Mouse (Mus musculus): Measurements from ENCODE around the gene Ergic3. TPM values are rescaled to one million over a fixed set of nuclear protein-coding genes. Genes with fewer than 3 reads are reported as not detected.

The Ergic3 gene
- polyA plus RNA-seq, 1 experiment = 177 TPM

DNA sequence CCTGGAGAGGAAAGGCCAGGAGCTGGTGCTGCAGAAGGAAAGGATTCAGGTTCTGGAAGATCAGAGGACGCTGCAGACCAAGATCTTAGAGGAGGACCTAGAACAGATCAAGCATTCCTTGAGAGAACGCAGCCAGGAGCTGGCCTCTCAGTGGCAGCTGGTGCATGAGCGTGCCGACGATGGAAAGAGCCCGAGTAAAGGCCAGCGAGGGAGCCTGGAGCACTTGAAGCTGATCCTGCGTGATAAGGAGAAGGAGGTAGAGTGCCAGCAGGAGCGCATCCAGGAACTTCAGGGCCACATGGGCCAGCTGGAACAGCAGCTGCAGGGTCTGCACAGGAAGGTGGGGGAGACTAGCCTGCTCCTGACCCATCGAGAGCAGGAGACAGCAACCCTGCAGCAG lies 16.7 kb upstream of the Ergic3 start:
- no peak for TF ChIP-seq POLR2A (IDR thresholded peaks at IDR 0.05; ENCODE audit: borderline replicate concordance, low read depth, low read length)
- TF ChIP-seq CTCF (IDR thresholded peaks at IDR 0.05; ENCODE audit: low read depth, low read length) = no peak
- peaks cover 3% of the 10 kb centered on the region; the same call in 1 of the 2 replicates for H3K4me1 ChIP-seq (ENCODE audit: control insufficient read depth, insufficient read depth, low read length)
- H3K4me3 ChIP-seq (ENCODE audit: insufficient read depth, low read length) = no peak overlapping the region
- no peak overlapping the region for H3K27ac ChIP-seq (ENCODE audit: insufficient read depth, low read depth, low read length)

DNA sequence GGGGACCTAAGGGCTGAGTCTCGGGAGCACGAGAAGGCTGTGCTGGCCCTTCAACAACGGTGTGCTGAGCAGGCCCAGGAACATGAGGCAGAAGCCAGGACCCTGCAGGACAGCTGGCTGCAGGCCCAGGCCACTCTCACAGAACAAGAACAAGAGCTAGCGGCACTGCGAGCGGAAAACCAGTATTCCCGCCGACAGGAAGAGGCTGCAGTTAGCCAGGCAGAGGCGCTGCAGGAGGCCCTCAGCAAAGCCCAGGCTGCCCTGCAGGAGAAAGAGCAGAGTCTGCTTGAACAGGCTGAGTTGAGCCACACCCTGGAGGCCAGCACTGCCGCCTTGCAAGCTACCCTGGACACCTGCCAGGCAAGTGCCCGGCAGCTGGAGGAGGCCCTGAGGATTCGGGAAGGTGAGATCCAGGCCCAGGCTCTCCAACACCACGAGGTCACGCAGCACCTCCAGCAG lies 16.0 kb upstream of the Ergic3 start:
- Histone ChIP-seq H3K4me3 (ENCODE audit: insufficient read depth, low read length) (no peak overlapping the region), H3K27ac (ENCODE audit: insufficient read depth, low read depth, low read length) (no peak overlapping the region), H3K4me1 (ENCODE audit: control insufficient read depth, insufficient read depth, low read length) (peaks cover 8% of the 10 kb centered on the region)
- TF ChIP-seq POLR2A (IDR thresholded peaks at IDR 0.05; ENCODE audit: borderline replicate concordance, low read depth, low read length) (no peak), CTCF (IDR thresholded peaks at IDR 0.05; ENCODE audit: low read depth, low read length) (no peak)

GRCm38 (mm10) chr2:156005393-156005792 lies 2.5 kb upstream of the Ergic3 start:
- H3K4me3 ChIP-seq (ENCODE audit: insufficient read depth, low read length) = no peak overlapping the region
- H3K27ac ChIP-seq (ENCODE audit: insufficient read depth, low read depth, low read length) = no peak overlapping the region
- no peak for TF ChIP-seq POLR2A (IDR thresholded peaks at IDR 0.05; ENCODE audit: borderline replicate concordance, low read depth, low read length)
- TF ChIP-seq CTCF (IDR thresholded peaks at IDR 0.05; ENCODE audit: low read depth, low read length) = peak; percentile 18; the same call in 1 of the 2 replicates
- peaks cover 6% of the 10 kb centered on the region for H3K4me1 ChIP-seq (ENCODE audit: control insufficient read depth, insufficient read depth, low read length)

- Histone ChIP-seq H3K4me3 (ENCODE audit: insufficient read depth, low read length) (no peak overlapping the region), H3K4me1 (ENCODE audit: control insufficient read depth, insufficient read depth, low read length) (no peaks in the 10 kb centered on the region), H3K27ac (ENCODE audit: insufficient read depth, low read depth, low read length) (no peak overlapping the region)
- TF ChIP-seq POLR2A (IDR thresholded peaks at IDR 0.05; ENCODE audit: borderline replicate concordance, low read depth, low read length) (no peak), CTCF (IDR thresholded peaks at IDR 0.05; ENCODE audit: low read depth, low read length) (no peak)
Measured at GRCm38 (mm10) chr2:156018106-156018505, 10.3 kb downstream of the Ergic3 start.

DNA sequence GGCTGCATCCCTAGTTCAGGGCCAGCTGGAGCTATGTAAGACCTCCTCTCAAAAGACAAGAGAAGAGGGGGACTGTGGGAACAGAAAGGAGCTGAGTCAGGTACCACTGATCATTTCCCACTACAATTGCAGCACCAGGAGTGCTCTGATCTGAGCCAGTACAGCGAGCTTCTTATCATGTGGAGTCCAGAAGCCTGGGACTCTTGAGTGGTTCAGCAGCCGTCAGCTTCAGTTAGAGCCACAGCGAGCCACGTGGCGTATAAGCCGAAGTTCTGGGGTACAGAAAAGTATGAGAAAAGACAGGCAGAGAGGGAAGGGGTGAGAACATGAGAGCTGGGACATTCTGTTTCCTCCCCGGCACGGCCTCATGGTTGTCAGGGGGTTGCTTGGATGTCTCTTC lies 13.4 kb downstream of the Ergic3 start:
- TF ChIP-seq POLR2A (IDR thresholded peaks at IDR 0.05; ENCODE audit: borderline replicate concordance, low read depth, low read length) = no peak
- H3K27ac ChIP-seq (ENCODE audit: insufficient read depth, low read depth, low read length) = no peak overlapping the region
- H3K4me3 ChIP-seq (ENCODE audit: insufficient read depth, low read length) = no peak overlapping the region
- no peaks in the 10 kb centered on the region for H3K4me1 ChIP-seq (ENCODE audit: control insufficient read depth, insufficient read depth, low read length)

- TF ChIP-seq CTCF (IDR thresholded peaks at IDR 0.05; ENCODE audit: low read depth, low read length) (no peak), POLR2A (IDR thresholded peaks at IDR 0.05; ENCODE audit: borderline replicate concordance, low read depth, low read length) (no peak)
- Histone ChIP-seq H3K4me3 (ENCODE audit: insufficient read depth, low read length) (no peak overlapping the region), H3K27ac (ENCODE audit: insufficient read depth, low read depth, low read length) (no peak overlapping the region), H3K4me1 (ENCODE audit: control insufficient read depth, insufficient read depth, low read length) (no peaks in the 10 kb centered on the region)
Measured at GRCm38 (mm10) chr2:156021765-156022164, 13.9 kb downstream of the Ergic3 start.

- TF ChIP-seq CTCF (IDR thresholded peaks at IDR 0.05; ENCODE audit: low read depth, low read length) (no peak), POLR2A (IDR thresholded peaks at IDR 0.05; ENCODE audit: borderline replicate concordance, low read depth, low read length) (no peak)
- no peaks in the 10 kb centered on the region for H3K4me1 ChIP-seq (ENCODE audit: control insufficient read depth, insufficient read depth, low read length)
- H3K27ac ChIP-seq (ENCODE audit: insufficient read depth, low read depth, low read length) = no peak overlapping the region
Measured at GRCm38 (mm10) chr2:156025482-156025881, 17.6 kb downstream of the Ergic3 start.

DNA sequence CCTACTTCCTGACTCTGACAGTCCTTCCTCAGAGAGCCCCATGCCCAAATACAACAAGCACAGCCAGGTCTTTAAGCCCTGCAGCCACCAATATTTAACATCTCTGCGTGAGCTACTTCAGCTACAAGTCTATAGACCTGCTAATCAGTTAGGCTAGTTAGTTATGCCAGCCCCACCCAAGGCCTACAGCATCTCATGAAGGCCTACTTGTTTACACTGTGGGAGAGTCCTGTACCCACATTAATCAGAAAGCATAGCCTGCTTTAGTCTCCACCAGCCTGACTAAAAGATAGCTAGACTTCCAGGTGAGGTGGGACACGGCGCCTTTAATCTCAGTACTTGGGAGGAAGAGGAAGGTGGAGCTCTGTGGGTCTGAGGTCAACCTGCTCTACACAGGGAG lies 31.5 kb downstream of the Ergic3 start:
- TF ChIP-seq POLR2A (IDR thresholded peaks at IDR 0.05; ENCODE audit: borderline replicate concordance, low read depth, low read length) = no peak
- no peak for TF ChIP-seq CTCF (IDR thresholded peaks at IDR 0.05; ENCODE audit: low read depth, low read length)
- H3K4me3 ChIP-seq (ENCODE audit: insufficient read depth, low read length) = no peak overlapping the region
- no peak overlapping the region for H3K27ac ChIP-seq (ENCODE audit: insufficient read depth, low read depth, low read length)

More at GRCm38 (mm10) chr2:156025482-156025881, 17.6 kb downstream of the Ergic3 start:
- no peak overlapping the region for H3K4me3 ChIP-seq (ENCODE audit: insufficient read depth, low read length)

DNA sequence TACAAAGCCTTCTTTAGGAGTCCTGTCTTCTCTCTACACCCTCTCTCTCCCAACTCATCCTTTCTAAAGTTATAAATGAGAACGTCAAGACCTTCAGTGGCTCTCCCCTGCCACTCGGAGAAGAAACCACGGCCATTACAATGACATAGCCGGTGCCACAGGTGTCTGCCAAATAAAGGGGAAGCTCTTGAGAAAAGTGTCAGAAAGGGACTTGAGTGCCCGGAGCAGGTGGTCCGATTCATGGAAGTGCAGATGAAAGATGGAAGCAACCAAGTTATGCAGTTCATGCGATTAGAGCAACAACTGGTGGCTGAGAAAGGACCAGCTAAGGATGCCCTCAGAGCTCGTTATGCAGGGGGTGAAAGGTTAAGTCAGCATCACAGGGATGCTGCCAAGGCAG lies 35.1 kb downstream of the Ergic3 start:
- no peaks in the 10 kb centered on the region for H3K4me1 ChIP-seq (ENCODE audit: control insufficient read depth, insufficient read depth, low read length)
- H3K4me3 ChIP-seq (ENCODE audit: insufficient read depth, low read length) = no peak overlapping the region
- H3K27ac ChIP-seq (ENCODE audit: insufficient read depth, low read depth, low read length) = no peak overlapping the region
- TF ChIP-seq POLR2A (IDR thresholded peaks at IDR 0.05; ENCODE audit: borderline replicate concordance, low read depth, low read length) (no peak), CTCF (IDR thresholded peaks at IDR 0.05; ENCODE audit: low read depth, low read length) (no peak)

More for the DNA sequence above, 31.5 kb downstream of the Ergic3 start:
- no peaks in the 10 kb centered on the region for H3K4me1 ChIP-seq (ENCODE audit: control insufficient read depth, insufficient read depth, low read length)

- no peaks in the 10 kb centered on the region for H3K4me1 ChIP-seq (ENCODE audit: control insufficient read depth, insufficient read depth, low read length)
- H3K27ac ChIP-seq (ENCODE audit: insufficient read depth, low read depth, low read length) = no peak overlapping the region
- TF ChIP-seq CTCF (IDR thresholded peaks at IDR 0.05; ENCODE audit: low read depth, low read length) (no peak), POLR2A (IDR thresholded peaks at IDR 0.05; ENCODE audit: borderline replicate concordance, low read depth, low read length) (no peak)
- H3K4me3 ChIP-seq (ENCODE audit: insufficient read depth, low read length) = no peak overlapping the region
Measured at GRCm38 (mm10) chr2:156047929-156048328, 40.1 kb downstream of the Ergic3 start.

- Histone ChIP-seq H3K4me3 (ENCODE audit: insufficient read depth, low read length) (no peak within 1 kb of the TSS), H3K27ac (ENCODE audit: insufficient read depth, low read depth, low read length) (no peak within 1 kb of the TSS), H3K4me1 (ENCODE audit: control insufficient read depth, insufficient read depth, low read length) (no peaks in the 10 kb centered on the region)
- TF ChIP-seq POLR2A (IDR thresholded peaks at IDR 0.05; ENCODE audit: borderline replicate concordance, low read depth, low read length) (no peak), CTCF (IDR thresholded peaks at IDR 0.05; ENCODE audit: low read depth, low read length) (no peak)
Measured at GRCm38 (mm10) chr2:156052816-156053215, 45.0 kb downstream of the Ergic3 start, which contains the start of gene Fer1l4. Gene Fer1l4, minus strand, starts transcription at chr2:156052947.
